8 mouse cellular contexts compared by ENCODE assay signal in the genomic region with DNA sequence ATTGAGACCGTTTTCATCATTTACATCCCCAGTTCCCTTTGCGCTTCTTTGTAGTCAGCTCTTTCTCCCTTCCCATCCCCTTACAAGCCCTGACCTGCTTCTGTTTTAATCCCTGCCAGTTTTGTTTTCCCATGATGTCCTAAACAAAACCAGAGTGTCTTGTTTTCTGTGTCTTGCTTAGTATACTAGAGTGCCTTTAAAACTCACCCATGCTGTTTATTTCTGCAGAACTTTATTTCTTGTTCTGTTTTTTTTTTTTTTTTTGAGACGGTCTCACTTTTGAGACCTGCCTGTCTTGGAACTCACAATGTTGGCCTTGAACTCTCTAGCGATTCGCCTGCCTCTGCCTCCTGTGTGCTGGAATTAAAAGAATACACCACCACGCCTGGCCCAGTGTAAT. TPM values are rescaled to one million over a fixed set of nuclear protein-coding genes. Genes with fewer than 3 reads are reported as not detected.
DNase-seq lines count a peak whose midpoint lies in the region; ATAC-seq and TF ChIP-seq lines count a peak whose summit lies in the region.

No protein-coding gene starts in this region.

- TF ChIP-seq CTCF in gastrocnemius, adult 2 months (IDR thresholded peaks at IDR 0.05): no peak
- TF ChIP-seq CTCF in C2C12 (IDR thresholded peaks at IDR 0.05; ENCODE audit: control insufficient read depth, insufficient read depth, insufficient read length): no peak

- peaks cover 24% of the 10 kb centered on the region for H3K79me3 ChIP-seq in C2C12 (ENCODE audit: low read depth)

- H3K27me3 ChIP-seq in C2C12 (ENCODE audit: control insufficient read depth, insufficient read depth, insufficient read length): no peaks in the 10 kb centered on the region
- H3K27me3 ChIP-seq in forebrain, embryonic 11.5 days (ENCODE audit: control insufficient read depth, insufficient read depth, low read length): no peaks in the 10 kb centered on the region
- H3K27me3 ChIP-seq in liver, embryonic 13.5 days: no peaks in the 10 kb centered on the region

- ATAC-seq in forebrain, embryonic 11.5 days (replicated peaks; ENCODE audit: low FRiP score): no peak; the same call in 1 of the 2 replicates
- no peak for ATAC-seq in liver, embryonic 13.5 days (ENCODE audit: low read depth)

- H3K4me3 ChIP-seq in gastrocnemius, adult 2 months: peak overlapping the region; percentile 93
- peak overlapping the region; percentile 69 for H3K4me3 ChIP-seq in C2C12 (ENCODE audit: insufficient read depth, poor library complexity, severe bottlenecking)
- peak overlapping the region; percentile 65 for H3K4me3 ChIP-seq in forebrain, embryonic 11.5 days (ENCODE audit: low read depth, low read length)
- peak overlapping the region; percentile 91 for H3K4me3 ChIP-seq in liver, embryonic 13.5 days (replicated peaks)

- H3K9me3 ChIP-seq in forebrain, embryonic 11.5 days (ENCODE audit: control insufficient read depth, low read length): no peaks in the 10 kb centered on the region
- H3K9me3 ChIP-seq in liver, embryonic 13.5 days (replicated peaks): no peaks in the 10 kb centered on the region

- 0 out of 2 replicates have a peak, but pooled peaks cover 4% of the 10 kb centered on the region for H3K4me1 ChIP-seq in forebrain, embryonic 11.5 days (replicated peaks; ENCODE audit: control insufficient read depth, insufficient read depth, low read length)
- H3K4me1 ChIP-seq in liver, embryonic 13.5 days (replicated peaks): peaks cover 49% of the 10 kb centered on the region

- peaks cover 23% of the 10 kb centered on the region for H3K36me3 ChIP-seq in C2C12 (ENCODE audit: control insufficient read depth, insufficient read depth)
- peaks cover 2% of the 10 kb centered on the region; the same call in 1 of the 2 replicates for H3K36me3 ChIP-seq in forebrain, embryonic 11.5 days (ENCODE audit: control insufficient read depth, insufficient read depth, low read length)
- peaks cover 37% of the 10 kb centered on the region for H3K36me3 ChIP-seq in liver, embryonic 13.5 days

- H3K27ac ChIP-seq in gastrocnemius, adult 2 months: peak overlapping the region; percentile 88
- peak overlapping the region; percentile 90 for H3K27ac ChIP-seq in forebrain, embryonic 11.5 days (ENCODE audit: low read depth, low read length)
- H3K27ac ChIP-seq in liver, embryonic 13.5 days: peak overlapping the region; percentile 96

- intact Hi-C loops in gastrocnemius, adult 2 months (cut with DNase I): loop anchor here (2.0 to 10.0 kb wide), 2 partner anchors 77 to 201 kb away; a partner anchor contains a TSS

- peaks cover 46% of the 10 kb centered on the region for H3K79me2 ChIP-seq in C2C12 (ENCODE audit: control insufficient read depth, insufficient read depth)

- peak overlapping the region; percentile 93 for H3K9ac ChIP-seq in forebrain, embryonic 11.5 days (ENCODE audit: low read length)
- H3K9ac ChIP-seq in liver, embryonic 13.5 days: peak overlapping the region; percentile 94

- DNase-seq in gastrocnemius, adult 2 months: no peak
- DNase-seq in gastrocnemius, postnatal 10 days: no peak
- no peak for DNase-seq in forebrain, embryonic 11.5 days (ENCODE audit: low spot score)
- DNase-seq in liver, embryonic 13.5 days: no peak
- no peak for DNase-seq in embryo, embryonic 10 days (ENCODE audit: low spot score)
- DNase-seq in adrenal gland, postnatal 10 days: no peak
- no peak for DNase-seq in right cerebral cortex, postnatal 14 days

- H3K4me2 ChIP-seq in forebrain, embryonic 11.5 days (ENCODE audit: low read depth, low read length, severe bottlenecking): peak overlapping the region; percentile 53
- peak overlapping the region; percentile 86 for H3K4me2 ChIP-seq in liver, embryonic 13.5 days

- peak overlapping the region; percentile 90 for H3ac ChIP-seq in C2C12 (ENCODE audit: control insufficient read depth, insufficient read length, low read depth)

- WGBS in forebrain, embryonic 11.5 days: 13% methylated on average over 6 of the region's 6 CpGs
- WGBS in liver, embryonic 13.5 days (ENCODE audit: insufficient replicate concordance): 8% methylated on average over 6 of the region's 6 CpGs

TF ChIP-seq in C2C12, 6 proteins besides CTCF, POLR2A, EP300 and RAD21:
- TF ChIP-seq FOSL1 (IDR thresholded peaks at IDR 0.05; ENCODE audit: insufficient read depth, low read length, poor library complexity, severe bottlenecking) (no peak), MYOD1 (IDR thresholded peaks at IDR 0.05; ENCODE audit: control insufficient read depth, insufficient read length, low read depth) (no peak), MAX (IDR thresholded peaks at IDR 0.05) (no peak)
TF ChIP-seq in C2C12: peak in this region for 0.

RNA-seq across cellular contexts. Expression of a gene that starts 0.8 kb away (rescaled TPM):
- total RNA-seq in gastrocnemius, adult 2 months (2021): 1 to 10 TPM; 1.0 to 1.4 TPM
- 1 to 10 TPM; 4.5 to 5.9 TPM for total RNA-seq in gastrocnemius, postnatal 10 days (2021)
- polyA plus RNA-seq in C2C12 (2012; fragmentation: generic; extraction: Trizol): 14.1 TPM
- 151 and 153 TPM in 2 replicates for polyA plus RNA-seq in forebrain, embryonic 11.5 days (2014; fragmentation: Nextera tagmentation; extraction: Ambion mirVana)
- 95.8 and 127 TPM in 2 replicates for polyA plus RNA-seq in liver, embryonic 13.5 days (2015; fragmentation: Nextera tagmentation; extraction: Ambion mirVana)
- 1 to 10 TPM; 8.0 to 9.6 TPM for total RNA-seq in adrenal gland, postnatal 10 days (2021)

RNA-seq across cellular contexts. Expression of a gene that starts 44.9 kb away (rescaled TPM):
- total RNA-seq in gastrocnemius, adult 2 months (2021): 10 to 100 TPM; 18.8 to 23.3 TPM
- 10 to 100 TPM; 32.1 to 33.3 TPM for total RNA-seq in gastrocnemius, postnatal 10 days (2021)
- 5.5 TPM for polyA plus RNA-seq in C2C12 (2012; fragmentation: generic; extraction: Trizol)
- 19.8 and 22.6 TPM in 2 replicates for polyA plus RNA-seq in forebrain, embryonic 11.5 days (2014; fragmentation: Nextera tagmentation; extraction: Ambion mirVana)
- polyA plus RNA-seq in liver, embryonic 13.5 days (2015; fragmentation: Nextera tagmentation; extraction: Ambion mirVana): 8.8 and 11.4 TPM in 2 replicates
- total RNA-seq in adrenal gland, postnatal 10 days (2021): 10 to 100 TPM; 32.0 to 33.6 TPM
